Mouse (Mus musculus): ENCODE results near the gene Gm45337.
A peak's percentile ranks its signal among the peaks of the same experiment; 100 is the strongest.

DNA sequence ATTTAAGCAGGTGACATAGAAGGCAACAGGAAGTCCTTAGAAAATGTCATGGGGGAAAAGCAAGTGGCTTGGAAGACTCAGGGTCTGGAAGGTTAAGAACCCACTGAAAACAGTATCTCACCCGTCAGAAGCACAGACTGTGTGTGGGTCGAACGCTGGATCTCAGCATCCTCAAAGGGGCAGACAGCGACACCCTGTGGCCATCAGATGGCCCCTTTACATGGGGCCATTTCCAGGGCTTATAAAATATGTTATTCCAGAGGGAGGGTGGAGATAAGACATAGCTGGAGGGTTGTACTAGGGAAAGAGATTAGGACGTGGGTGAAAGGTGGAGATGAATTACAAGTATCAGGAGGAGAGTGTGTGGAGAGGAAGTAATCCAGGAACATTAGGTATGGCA lies 24.8 kb downstream of the Gm45337 start:
- TF ChIP-seq CTCF (IDR thresholded peaks at IDR 0.05; ENCODE audit: low read depth) (peak; percentile 61), EP300 (IDR thresholded peaks at IDR 0.05; ENCODE audit: low read depth) (no peak)

All from liver, postnatal 0 days (tissue).